Mouse (Mus musculus): ENCODE measurements around the gene Gpr83. TPM values are rescaled to one million over a fixed set of nuclear protein-coding genes. Genes with fewer than 3 reads are reported as not detected.
"Not testable (repeated sequence)": the region's sequence is repeated elsewhere in the genome, so short reads cannot be mapped to it uniquely, and the experiment has no call there.

Gpr83 gene
- polyA plus RNA-seq, 1 experiment = not detected

DNA sequence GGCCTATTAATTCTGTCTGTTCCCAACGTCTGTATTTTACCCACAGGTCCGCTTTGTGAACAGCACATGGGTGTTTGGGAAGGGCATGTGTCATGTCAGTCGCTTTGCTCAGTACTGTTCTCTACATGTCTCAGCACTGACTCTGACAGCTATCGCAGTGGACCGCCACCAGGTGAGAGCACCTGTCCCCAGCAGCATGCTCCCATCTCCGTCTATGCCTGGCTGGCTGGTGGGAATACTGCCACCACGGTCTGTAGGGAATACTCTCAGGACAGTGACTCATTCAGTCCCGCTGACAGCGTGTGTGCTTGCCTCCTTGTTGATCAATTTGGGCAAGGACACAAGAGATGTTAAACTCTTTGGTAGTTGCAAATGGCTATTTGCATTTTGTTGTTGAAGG, 4.7 kb downstream of the Gpr83 start:
- Histone ChIP-seq H3K4me3 (replicated peaks) (no peak overlapping the region), H3K27me3 (replicated peaks) (peaks cover 69% of the 10 kb centered on the region), H3K4me1 (peaks cover 34% of the 10 kb centered on the region), H3K9me3 (no peaks in the 10 kb centered on the region), H3K36me3 (replicated peaks; ENCODE audit: low read length) (no peaks in the 10 kb centered on the region)
- TF ChIP-seq GATA1 (IDR thresholded peaks at IDR 0.05; ENCODE audit: borderline replicate concordance, low read length) (no peak), FLI1 (IDR thresholded peaks at IDR 0.05; ENCODE audit: low read length) (no peak)

- Histone ChIP-seq H3K36me3 (replicated peaks; ENCODE audit: low read length) (no peaks in the 10 kb centered on the region), H3K4me1 (peaks cover 28% of the 10 kb centered on the region), H3K9me3 (no peaks in the 10 kb centered on the region), H3K27me3 (replicated peaks) (peaks cover 49% of the 10 kb centered on the region), H3K4me3 (replicated peaks) (peak overlapping the region; percentile 31)
- TF ChIP-seq GATA1 (IDR thresholded peaks at IDR 0.05; ENCODE audit: borderline replicate concordance, low read length) (no peak), FLI1 (IDR thresholded peaks at IDR 0.05; ENCODE audit: low read length) (no peak)
Observed at GRCm38 (mm10) chr9:14866957-14867356, 6.9 kb downstream of the Gpr83 start.

GRCm38 (mm10) chr9:14868326-14868725, 8.3 kb downstream of the Gpr83 start:
- peaks cover 36% of the 10 kb centered on the region for H3K27me3 ChIP-seq (replicated peaks)
- H3K4me3 ChIP-seq (replicated peaks) = peak overlapping the region; percentile 24
- no peaks in the 10 kb centered on the region for H3K9me3 ChIP-seq
- TF ChIP-seq FLI1 (IDR thresholded peaks at IDR 0.05; ENCODE audit: low read length) (no peak), GATA1 (IDR thresholded peaks at IDR 0.05; ENCODE audit: borderline replicate concordance, low read length) (no peak)
- no peaks in the 10 kb centered on the region for H3K36me3 ChIP-seq (replicated peaks; ENCODE audit: low read length)
- H3K4me1 ChIP-seq = peaks cover 32% of the 10 kb centered on the region

DNA sequence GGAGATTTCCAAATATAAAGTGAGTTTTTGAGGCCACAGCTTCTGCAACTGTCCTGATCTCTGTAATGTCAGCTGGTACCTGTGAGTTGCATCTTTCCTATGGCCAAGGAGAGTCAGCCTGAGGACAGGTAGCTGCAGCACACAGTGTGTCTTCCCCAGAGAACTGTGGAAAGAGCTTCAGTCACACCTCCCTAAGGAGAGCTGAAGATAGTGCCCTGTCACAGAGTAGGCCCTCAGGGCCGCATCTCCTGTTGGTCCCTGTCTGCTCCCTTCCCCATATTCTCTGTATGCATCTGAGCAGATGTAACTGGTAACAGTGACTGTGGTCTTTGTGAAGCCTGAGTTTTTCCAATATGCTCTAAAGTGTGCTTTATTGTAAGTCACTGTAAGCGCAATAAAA, 10.4 kb downstream of the Gpr83 start:
- peaks cover 49% of the 10 kb centered on the region for H3K4me1 ChIP-seq
- no peak overlapping the region for H3K4me3 ChIP-seq (replicated peaks)
- H3K27me3 ChIP-seq (replicated peaks) = peaks cover 20% of the 10 kb centered on the region
- no peaks in the 10 kb centered on the region for H3K9me3 ChIP-seq
- no peak for TF ChIP-seq GATA1 (IDR thresholded peaks at IDR 0.05; ENCODE audit: borderline replicate concordance, low read length)
- H3K36me3 ChIP-seq (replicated peaks; ENCODE audit: low read length) = no peaks in the 10 kb centered on the region

DNA sequence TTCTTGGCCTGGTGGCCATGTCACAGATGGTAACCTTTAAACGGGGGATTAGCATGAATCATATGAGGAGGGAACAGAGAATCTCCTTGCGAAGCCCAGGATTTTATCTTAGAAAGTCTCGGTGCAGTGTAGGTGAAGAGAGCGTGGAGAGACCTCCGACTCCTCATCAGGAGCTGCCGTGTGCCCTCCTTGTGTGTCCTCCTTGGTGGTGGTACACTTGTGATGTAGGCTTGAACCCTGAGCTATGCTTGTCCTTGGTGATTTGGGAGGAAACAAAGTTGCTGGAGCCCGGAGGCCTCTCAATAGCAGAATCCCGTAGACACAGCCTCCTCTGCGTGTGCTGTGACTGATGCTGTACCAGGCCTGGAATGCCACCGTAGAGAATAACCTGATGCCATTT, 10.8 kb downstream of the Gpr83 start:
- Histone ChIP-seq H3K36me3 (replicated peaks; ENCODE audit: low read length) (no peaks in the 10 kb centered on the region), H3K27me3 (replicated peaks) (peaks cover 21% of the 10 kb centered on the region), H3K9me3 (no peaks in the 10 kb centered on the region), H3K4me3 (replicated peaks) (no peak overlapping the region), H3K4me1 (peaks cover 53% of the 10 kb centered on the region)
- no peak for TF ChIP-seq GATA1 (IDR thresholded peaks at IDR 0.05; ENCODE audit: borderline replicate concordance, low read length)
- no peak for TF ChIP-seq FLI1 (IDR thresholded peaks at IDR 0.05; ENCODE audit: low read length)

- Histone ChIP-seq H3K9me3 (no peaks in the 10 kb centered on the region), H3K36me3 (replicated peaks; ENCODE audit: low read length) (no peaks in the 10 kb centered on the region)
- TF ChIP-seq GATA1 (IDR thresholded peaks at IDR 0.05; ENCODE audit: borderline replicate concordance, low read length) (no peak), FLI1 (IDR thresholded peaks at IDR 0.05; ENCODE audit: low read length) (no peak)
Observed at GRCm38 (mm10) chr9:14871536-14871935, 11.5 kb downstream of the Gpr83 start.

DNA sequence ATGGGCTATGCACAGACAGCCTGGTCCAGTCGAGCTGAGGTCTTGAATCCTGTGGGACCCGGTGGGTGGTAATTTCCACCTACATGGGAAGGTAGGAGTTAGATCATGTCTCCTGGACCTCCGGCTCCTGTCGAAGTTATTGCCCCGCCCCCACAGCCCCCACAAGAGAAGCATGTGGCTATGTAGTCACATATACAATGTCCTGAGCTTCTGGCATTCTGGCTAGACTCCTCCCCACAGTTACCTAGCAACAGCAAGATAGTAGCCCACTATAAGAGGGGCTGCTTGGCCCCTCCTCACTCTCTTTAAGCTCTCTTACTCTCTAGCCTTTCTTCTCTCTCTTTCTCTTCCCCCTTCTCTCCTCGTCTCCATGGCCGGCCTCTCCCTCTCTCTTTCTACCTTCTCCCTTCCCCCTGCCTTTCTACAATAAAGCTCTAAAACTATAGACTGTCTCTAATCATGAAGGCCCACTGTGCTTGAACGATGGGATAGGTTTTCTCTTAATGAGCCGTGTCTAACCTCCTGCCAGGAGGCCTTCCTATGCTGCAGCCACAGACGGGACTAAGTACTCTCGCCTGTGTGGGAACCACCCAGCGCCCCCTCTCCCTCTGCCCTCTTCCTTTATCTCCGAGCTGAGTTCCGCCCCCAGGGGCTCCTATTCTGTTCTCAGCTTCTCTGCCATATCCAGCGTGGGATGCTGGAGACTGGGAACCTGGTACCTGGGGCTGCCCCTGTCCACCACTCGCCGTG, 12.3 kb downstream of the Gpr83 start:
- H3K4me3 ChIP-seq (replicated peaks) = no peak overlapping the region
- H3K4me1 ChIP-seq = peaks cover 47% of the 10 kb centered on the region
- no peaks in the 10 kb centered on the region for H3K9me3 ChIP-seq
- H3K27me3 ChIP-seq (replicated peaks) = peaks cover 12% of the 10 kb centered on the region
- TF ChIP-seq FLI1 (IDR thresholded peaks at IDR 0.05; ENCODE audit: low read length) = no peak
- no peak for TF ChIP-seq GATA1 (IDR thresholded peaks at IDR 0.05; ENCODE audit: borderline replicate concordance, low read length)
- H3K36me3 ChIP-seq (replicated peaks; ENCODE audit: low read length) = no peaks in the 10 kb centered on the region

More at GRCm38 (mm10) chr9:14871536-14871935, 11.5 kb downstream of the Gpr83 start:
- Histone ChIP-seq H3K4me1 (peaks cover 54% of the 10 kb centered on the region), H3K4me3 (replicated peaks) (no peak overlapping the region), H3K27me3 (replicated peaks) (peaks cover 17% of the 10 kb centered on the region)

GRCm38 (mm10) chr9:14875743-14876507, 15.9 kb downstream of the Gpr83 start:
- no peaks in the 10 kb centered on the region for H3K9me3 ChIP-seq
- H3K27me3 ChIP-seq (replicated peaks) = peaks cover 7% of the 10 kb centered on the region
- no peak for TF ChIP-seq GATA1 (IDR thresholded peaks at IDR 0.05; ENCODE audit: borderline replicate concordance, low read length)
- H3K4me3 ChIP-seq (replicated peaks) = peak overlapping the region; percentile 14
- no peaks in the 10 kb centered on the region for H3K36me3 ChIP-seq (replicated peaks; ENCODE audit: low read length)
- H3K4me1 ChIP-seq = peaks cover 31% of the 10 kb centered on the region

DNA sequence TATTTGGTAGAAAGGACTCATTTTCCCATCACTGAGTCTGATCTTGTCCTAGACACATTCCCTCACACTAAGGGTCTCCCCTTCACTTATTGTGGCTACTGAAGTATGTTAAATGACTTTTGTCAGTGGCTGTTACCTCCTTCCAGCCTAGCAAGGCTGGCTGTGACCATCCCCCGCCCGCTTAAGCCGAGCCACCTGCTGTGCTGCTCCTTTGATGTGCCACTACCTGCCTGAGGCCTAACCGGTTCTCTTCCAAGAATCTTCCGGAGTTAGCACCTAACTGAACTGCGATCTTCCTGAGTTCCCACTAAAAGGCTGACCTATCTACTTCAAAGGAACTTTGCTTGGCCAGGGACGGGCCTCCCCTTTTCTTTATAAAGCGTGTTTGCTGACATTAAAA, 16.6 kb downstream of the Gpr83 start:
- not testable (repeated sequence) for H3K9me3 ChIP-seq; H3K4me3 ChIP-seq (replicated peaks); H3K36me3 ChIP-seq (replicated peaks; ENCODE audit: low read length); H3K27me3 ChIP-seq (replicated peaks)
- H3K4me1 ChIP-seq = peaks cover 30% of the 10 kb centered on the region

DNA sequence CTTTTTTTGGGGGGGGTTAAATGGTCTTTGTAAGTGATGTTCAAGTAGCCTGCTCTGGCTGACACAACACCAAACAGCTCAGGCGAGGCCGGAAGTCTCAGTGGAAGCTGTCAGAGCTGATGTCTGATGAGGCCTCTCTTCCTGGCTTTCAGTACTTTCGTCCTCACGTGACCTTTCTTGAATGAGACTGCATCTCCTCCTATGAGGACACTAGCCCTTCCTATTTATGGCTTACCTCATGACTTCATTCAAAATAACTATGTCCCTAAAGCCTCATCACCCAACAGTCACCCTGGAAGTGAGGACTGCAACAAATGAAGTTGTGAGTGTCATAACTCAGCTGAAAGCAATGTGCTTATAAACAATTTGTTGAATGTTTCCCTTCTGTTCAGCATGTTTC, 24.6 kb downstream of the Gpr83 start:
- peak overlapping the region; percentile 54 for H3K4me3 ChIP-seq (replicated peaks)
- H3K27me3 ChIP-seq (replicated peaks) = peaks cover 6% of the 10 kb centered on the region
- H3K4me1 ChIP-seq = peaks cover 31% of the 10 kb centered on the region
- H3K9me3 ChIP-seq = peaks cover 8% of the 10 kb centered on the region; the same call in 1 of the 2 replicates
- peaks cover 2% of the 10 kb centered on the region for H3K36me3 ChIP-seq (replicated peaks; ENCODE audit: low read length)
- TF ChIP-seq FLI1 (IDR thresholded peaks at IDR 0.05; ENCODE audit: low read length) (no peak), GATA1 (IDR thresholded peaks at IDR 0.05; ENCODE audit: borderline replicate concordance, low read length) (no peak)
